Mouse (Mus musculus) hindlimb bud, embryonic 11.5 days (tissue): ENCODE measurements around the gene Podxl2.
A peak's percentile ranks its signal among the peaks of the same experiment; 100 is the strongest.

Experiments
- DNase-seq: peaks from one replicate; pipeline ENCODE4 v3.0.0-alpha.2; 2012; ENCODE audit warnings: low read depth, low spot score; ENCODE audit errors: extremely low spot score

Podxl2 gene

DNA sequence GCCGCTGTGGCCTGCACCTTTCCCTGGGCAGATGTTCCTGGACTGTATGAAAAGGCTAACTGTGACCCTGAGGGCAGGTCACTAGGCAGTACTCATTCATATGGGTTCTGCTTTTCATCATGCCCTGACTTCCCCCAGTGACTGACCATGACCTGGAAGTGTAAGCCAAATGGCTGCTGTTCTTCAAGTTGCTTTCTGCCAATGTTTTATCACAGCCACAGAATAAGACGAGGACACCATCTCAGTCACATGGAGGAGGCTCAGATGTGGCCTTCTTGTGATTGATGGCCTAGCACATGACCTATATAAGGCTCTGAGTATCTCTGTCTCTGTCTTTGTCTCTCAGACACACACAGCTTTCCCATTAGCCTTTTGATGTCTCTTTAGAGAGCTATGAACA is 27.3 kb downstream of the Podxl2 start:
- no peak for DNase-seq

DNA sequence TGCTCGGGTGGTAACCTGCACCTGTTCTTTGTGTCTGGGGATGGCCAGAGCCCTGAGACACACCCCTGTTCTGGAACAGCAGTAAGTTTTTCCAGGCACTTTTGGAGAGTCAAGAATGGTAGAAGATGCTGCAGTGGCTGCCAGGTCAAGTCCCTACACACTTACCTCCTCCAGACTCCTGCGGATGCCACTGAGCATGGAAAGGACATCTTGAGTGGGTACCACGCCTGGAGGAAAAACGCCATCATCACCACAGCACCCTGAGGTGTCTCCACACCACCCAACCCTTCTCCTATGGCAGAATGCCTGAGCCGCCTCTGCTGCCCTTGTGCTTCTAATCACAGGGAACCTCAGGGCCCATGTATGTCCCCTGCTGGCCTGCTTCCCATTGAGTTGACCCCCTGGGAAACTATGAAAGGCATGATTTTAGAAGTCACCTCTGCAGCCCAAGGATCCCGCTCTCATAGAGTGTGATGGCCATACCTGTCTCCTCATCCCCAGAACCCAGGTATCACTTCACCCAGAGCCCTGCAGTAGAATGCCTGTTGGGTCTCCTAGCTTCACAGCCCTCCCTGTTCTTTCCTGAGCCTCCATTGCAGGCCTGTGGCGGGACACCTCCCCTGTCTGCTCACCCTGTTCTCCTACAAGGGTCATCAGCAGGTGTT is 29.8 kb downstream of the Podxl2 start:
- no peak for DNase-seq

DNA sequence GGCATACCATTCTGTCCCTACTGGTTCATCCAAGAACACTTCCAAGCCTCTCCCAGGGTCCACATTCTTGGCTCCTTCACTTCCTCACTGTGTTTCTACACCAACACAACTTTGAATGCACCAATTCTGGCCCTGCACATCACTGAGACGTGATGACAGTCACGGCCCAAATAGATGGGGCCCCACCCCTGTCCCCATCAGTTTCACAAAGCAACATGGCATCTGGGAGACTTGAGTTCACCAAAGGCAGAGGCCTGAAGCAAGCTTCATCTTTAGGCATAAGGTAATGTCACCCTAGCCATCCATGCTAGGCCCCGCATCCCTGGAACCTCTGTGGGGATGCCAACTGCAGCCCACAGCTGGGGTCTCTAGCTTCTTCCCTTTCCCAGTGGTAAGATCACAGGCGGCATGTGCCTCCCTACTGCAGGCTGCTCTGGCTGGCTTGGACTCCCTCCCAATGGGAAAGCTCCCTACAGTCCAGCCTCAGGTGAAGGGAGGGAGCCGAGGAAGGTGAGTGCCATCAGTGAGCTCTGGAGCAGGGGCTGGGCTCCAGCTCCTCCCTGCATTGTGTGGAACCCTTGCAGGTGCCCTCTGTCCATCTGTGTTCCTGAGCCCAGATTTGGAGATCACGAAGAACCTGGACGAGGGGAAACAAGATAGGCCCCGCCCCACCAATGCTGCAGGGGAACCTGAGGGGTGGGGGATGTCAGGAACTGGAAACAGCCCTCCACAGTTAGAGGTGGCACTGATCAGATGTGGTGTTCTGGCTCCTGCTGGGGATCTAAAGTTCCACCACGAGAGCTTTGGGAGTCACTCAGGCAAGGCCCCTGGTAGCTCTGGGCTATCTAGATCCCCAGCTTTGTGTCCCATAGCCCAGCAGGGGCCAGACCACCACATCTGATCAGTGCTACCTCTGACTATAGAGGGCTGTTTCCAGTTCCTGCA is 30.8 kb downstream of the Podxl2 start:
- DNase-seq: no peak

DNA sequence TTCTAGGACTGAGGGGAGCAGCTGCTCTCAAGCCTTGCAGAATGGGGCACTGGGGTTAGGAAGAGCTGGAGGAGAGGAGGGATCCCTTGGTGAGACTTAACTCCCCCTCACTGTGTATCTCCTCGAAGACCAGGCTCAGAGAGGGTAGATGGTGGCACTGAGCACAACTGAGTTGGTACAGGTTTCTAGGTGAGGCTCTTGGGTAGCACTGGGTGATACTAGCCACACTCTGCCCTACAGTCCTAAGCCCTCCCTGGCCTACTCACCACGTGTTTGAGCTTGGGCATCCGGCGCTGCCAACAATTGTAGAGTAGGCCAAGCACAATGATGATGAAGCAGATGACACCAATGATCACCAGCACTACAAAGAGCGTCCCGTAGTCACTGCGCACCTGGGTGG is 31.6 kb downstream of the Podxl2 start:
- DNase-seq: no peak

DNA sequence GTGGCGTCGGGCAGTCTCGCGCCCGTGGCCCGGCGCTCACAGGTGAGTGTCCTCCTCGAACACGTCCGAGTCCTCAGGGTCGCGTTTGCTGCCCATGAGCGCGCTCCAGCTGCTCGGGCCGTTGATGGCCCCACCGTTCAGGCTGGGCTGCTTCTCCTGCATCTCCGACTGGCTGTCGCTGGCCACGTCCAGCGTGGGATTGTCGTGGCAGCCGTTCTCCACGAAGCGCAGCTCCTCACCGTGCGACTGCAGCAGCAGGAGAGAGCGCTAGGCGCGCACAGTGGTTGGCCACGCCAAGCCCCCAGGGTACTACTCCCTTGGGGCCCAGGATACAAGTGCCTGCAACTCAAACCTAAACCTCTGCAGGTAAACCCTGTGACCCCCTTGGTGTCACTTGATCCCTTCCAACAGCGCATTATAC is 32.1 kb downstream of the Podxl2 start:
- no peak for DNase-seq

DNA sequence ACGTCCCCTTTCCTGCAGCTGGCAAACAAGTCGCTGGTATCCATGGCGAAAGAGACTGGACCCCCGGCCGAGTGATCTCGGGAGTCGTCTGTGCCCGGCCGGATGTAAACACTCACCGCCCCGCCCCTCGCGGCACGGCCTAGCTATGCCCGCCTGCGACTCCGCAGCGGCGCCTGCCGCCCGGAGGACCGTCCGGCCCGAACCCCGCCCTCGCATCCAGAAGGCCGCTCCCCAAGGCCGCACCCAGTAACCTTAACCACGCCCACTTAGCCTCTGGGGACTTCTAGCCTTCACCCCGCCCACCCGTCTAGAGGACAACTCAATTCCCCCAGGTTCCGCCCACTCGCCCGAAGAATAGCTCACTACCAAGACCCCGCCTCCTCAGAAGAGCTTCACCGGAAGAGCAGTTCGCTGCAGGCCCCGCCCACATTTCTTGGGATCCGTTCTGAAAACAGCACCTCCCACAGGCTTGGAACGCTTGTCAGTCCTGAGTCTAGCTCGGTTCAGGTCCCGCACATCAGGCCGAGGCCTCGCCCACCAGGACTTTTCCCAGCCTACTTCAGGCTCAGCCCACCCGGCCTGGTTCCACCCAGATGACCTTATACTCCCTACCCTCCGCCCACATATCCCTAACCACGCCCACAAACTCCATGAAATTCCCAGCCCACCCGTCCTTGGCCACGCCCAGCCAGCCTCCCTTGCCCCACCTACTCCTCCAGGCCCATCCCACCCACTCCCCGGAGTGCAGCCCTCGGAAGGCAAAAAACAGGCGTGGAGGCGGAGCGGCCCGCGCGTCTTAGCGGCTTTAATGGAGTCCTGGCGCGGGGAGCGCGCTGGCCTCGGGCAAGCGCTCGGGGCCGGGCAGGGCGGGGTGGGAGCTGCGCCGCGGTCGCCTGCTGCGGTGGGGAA is 32.8 kb downstream of the Podxl2 start, which contains the start of gene Abtb1:
Gene Abtb1 (minus strand): TSS at position 204 of the 909 bp plus-strand sequence.
- DNase-seq: peak; percentile 98

DNA sequence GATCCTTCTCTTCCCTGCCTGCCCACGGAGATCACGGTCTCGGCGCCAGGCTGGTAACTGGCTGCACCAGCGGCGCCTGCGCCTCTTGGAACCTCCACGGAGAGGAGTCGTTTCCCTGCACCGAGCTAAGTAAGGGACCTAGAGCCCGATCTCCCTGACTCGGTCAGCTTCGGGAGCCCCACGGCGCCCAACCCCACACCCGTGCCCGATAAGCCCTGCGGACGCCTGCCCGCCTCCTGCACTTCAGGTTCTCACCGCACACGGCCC is 33.4 kb downstream of the Podxl2 start:
- DNase-seq: no peak

DNA sequence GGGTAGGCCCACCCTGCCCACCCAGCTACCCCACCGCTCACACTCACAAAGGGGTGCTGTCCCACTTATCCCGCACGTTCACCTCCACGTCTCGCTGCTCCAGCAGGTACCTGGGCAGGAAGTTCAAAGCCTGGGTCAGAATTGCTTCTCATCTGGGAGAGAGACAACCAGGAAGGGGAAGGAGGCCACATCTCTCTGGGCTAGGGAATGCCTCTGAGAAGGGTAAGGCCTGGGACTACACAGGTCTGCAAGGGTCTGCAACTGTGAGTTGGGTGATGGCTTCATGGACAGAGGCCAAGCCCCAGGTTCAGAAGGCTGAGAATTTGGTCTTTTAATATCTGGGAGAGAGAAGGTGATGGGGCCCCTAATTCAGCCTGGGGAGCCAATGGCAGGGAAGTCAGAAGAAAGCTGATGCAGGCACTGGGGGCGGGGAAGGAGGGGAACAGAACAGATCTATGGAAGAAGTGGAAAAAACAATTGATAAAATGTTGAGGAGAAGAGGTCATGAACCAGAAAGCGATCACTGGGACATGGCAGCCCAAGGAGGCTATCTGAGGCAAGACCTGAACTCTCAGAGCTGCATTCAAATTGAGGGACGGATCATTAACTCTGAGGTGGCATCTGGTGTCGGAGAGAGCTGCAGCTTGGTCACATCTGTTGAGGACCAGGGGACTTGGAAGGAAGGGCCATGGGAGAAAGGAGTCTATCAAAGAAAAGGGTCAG is 33.9 kb downstream of the Podxl2 start:
- DNase-seq: no peak

DNA sequence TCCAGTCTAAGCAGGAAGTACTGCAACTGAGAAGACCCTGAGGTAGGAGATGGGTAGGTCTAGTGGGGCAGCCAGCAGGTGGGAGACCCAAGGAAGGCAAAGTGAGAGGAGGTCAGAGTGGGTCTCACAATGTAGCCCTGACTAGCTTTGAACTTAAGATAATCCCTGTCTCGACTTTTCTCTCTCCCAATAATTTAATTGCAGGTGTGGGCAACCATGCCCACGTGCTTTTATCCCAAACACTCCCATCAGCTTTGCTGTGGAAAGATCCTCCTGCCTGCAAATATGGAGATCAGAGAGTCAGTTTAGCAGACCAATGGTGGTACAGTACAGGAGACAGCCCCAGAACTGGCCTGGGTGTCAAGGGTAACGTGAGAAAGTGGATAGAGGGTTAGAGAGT is 34.6 kb downstream of the Podxl2 start:
- no peak for DNase-seq

DNA sequence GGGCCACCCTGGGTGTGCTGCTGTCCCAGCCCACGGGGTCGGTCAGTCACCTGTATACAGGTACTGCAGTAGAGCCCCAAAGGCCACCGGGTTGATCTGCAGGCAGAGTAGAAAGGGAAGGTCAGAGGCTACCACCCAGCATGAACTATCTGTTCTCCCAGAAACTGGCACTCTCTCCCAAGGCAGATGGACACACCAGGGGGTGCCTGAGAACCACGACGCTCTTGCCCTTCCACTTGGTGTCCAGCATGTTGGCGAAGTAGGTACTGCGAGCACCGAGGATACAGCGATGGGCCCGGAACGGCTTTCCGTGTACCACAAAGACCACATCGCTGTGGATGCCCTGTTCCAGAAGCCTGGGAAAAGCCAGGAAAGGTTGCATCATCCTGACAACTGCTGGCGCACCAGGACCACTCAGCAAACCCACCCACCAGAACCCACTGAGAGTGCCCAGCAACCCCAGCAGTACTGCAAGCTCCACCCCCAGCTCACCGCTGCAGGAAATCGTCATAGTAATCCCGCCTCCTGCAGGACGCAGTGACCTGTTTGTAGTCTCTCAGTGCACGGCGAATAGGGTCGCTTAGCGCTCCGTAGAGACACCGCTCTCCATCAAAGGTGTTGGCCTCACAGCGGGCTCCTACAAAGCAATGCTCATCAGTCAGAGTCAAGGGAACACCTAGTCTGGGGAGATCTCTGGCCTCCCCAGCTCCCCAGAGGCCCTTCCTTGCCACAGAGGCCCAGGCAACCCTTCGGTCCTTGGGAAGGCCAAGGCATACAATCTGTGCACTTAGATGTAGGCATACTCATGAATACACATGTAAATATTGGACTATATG is 35.5 kb downstream of the Podxl2 start:
- no peak for DNase-seq

DNA sequence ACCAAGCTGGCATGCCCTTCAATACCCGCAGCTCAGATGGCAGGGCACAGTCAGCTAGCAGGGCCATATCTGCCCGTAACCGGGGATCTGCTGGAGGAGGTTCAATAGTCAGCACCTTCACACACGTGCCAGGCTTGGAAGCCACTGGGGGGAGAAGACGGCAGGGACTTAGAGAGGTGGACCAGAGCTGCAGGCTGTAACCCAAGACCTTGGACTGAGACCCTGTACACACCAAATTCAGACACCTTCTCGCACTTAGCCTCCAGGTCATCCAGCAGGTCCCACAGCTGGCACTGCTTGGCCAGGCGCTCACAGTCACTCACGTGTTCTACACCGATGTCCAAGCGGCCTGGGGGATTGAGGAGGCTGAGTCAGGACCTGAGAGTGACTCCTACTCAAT is 36.2 kb downstream of the Podxl2 start:
- DNase-seq: no peak

DNA sequence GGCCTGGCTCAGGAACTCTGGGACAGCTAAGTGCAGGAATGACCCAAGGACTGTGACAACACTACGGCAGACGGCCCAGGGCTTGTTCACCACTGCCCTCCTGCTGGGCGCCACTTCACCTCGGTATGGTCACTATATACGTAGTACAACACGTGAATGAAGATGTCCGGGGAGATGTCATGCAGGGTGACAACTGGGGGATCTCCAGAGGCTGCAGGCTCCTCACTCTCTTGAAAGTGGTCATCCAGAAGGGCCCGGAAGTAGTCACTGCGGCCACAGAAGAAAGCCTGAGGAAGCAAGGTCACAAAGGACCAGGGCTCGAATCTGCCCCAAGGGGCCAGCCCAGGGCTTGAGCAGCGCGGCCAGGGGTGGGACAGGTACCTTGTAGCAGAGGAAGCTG is 36.8 kb downstream of the Podxl2 start:
- no peak for DNase-seq

DNA sequence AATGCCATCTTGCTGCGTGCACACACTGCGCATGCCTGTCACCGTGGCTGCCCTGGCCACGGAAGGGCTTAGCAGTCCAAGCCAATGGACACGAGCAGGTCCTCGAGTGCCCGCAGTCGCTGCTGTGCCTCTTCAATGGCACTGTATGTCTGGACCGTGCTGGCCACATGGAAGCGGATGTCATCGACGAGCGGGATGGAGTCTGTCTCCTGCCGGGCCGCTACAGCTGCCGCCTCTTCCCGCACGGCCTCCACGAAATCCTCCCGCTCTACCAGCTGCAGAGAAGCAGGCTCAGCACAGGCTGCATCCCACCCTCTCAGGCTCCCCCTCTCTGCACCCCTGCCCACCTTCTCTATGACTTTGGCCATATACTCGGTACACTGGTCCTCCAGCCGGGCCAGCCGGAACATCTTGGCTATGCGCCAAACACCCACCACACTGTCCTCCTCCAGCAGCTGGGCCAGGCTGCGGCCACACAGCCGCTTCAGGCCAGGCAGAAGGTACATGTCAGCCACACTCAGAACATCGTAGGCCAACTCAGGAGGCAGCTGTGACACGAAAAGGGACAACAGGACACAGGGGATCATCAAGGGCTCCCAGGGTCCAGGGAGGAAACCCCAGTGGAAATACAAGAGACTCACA is 38.5 kb downstream of the Podxl2 start:
- no peak for DNase-seq

DNA sequence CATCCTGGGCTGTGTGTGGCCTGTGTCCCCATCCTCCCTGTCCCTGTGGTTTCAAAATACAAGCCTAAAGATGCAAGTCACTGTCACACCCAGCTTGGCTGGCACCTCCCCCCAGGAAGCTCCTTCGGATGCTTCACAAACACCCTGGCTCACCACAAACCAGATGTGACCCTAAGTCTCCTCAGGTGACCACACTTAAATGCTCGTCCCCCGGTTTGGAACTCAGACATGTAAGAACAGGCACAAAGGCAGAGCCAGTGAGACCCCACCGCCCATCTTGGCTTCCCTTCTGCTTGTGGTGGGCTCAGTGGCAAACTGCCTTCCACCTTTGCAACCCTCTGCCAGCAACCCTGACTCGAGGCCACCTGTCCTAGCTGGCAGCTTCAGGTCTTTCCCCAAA is 39.8 kb downstream of the Podxl2 start:
- DNase-seq: no peak

DNA sequence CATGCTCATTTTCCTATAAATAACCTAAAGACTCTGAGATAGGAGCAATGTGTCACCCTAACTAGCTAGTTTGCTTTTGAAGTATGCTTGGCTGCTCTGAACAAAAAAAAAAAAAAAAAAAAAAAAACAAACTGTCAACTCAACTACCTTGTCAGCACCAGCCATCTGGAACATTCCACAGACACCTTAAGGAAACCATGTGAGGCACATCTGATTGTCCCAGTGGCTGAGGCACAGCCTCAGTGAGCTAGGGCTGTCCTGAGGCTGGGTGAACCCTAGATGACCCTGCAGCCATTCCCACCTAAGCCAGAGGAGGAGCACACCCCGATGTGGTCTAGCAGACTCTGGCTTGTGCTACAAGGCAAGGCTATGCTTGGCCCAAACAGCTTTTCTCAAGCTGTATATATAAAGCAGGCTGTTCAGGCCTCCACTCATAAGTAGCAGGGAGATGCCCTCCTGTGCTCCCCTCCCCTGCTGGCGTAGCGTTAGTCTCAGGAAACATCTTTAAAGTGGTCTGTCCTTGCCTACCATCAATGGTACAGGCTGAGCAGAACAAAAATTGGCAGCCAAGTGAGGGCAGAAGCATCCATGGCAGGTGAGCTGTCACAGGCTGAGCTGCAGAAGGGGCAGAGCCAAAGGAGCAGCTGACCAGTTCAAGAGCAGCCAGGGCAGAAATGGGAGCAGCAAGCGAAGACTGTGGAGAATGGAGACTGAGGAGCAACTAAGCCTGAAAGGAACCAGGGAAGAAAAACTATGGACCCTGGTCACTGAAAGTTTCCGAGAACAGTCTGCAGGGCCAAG is 41.3 kb downstream of the Podxl2 start:
- no peak for DNase-seq

DNA sequence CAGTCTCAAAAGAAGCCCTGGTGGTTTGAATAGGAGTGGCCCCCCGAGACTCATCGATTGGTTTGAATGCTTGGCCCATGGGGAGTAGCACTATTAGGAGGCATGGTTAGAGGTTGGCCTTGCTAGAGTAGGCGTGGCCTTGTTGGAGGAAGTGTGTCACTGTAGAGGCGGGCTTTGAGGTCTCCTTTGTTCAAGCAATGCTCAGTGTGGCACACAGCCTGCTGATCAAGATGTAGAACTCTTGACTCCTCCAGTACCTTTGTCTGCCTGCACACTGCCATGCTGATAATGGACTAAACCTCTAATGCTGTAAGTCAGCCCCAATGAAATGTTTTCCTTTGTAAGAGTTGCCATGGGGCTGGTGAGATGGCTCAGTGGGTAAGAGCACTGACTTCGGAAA is 42.2 kb downstream of the Podxl2 start:
- no peak for DNase-seq

DNA sequence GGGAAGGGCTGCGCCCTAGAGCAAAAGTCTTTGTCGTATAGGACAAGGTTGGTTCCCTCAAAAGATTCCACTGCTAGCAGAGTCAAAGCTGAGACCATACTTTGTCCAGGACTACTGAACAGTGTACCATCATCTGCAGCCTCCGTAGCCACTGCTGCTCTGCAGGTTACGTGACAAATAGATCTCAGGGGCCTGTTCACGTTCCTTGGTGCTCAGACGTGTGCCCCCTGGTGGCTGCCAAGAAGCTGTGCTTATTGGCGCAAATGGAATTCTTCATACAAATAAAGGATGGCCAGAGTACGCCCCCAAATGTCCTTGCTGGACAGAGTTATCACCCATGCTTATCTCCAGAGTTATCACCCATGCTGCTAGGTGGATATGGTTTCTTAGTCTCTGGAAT is 43.4 kb downstream of the Podxl2 start:
- DNase-seq: peak; percentile 28

DNA sequence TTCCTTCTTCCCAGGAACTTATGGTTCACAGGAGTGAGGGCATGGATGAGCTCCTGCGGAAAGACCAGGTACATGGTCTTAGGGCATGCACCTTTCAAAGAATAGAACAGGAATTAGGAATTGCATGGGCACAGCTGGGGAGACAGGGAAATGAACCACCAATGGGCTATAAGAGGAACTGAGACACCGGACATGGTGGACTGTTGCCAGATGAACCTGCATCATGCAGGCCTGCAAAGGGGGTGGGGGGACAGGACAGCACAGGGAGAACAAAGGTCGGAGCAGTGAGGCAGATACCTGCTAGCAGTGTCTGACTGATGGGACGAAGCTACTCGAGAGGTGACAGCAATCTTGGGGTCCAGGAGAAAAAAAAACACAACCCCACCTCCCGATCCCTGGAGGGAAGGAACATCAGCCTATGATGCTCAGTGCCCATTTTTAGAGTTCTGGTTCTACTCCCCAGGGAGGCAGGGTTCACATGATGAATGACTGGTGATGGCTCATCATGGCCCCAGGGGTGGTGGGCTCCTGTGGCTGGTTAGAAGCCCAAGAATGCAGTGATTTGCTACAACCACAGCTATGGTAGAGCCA is 44.6 kb downstream of the Podxl2 start:
- no peak for DNase-seq
